Mouse (Mus musculus): ENCODE measurements around the gene Rps6ka3.

- TF ChIP-seq EP300 (IDR thresholded peaks at IDR 0.05; ENCODE audit: low read depth) (no peak), CTCF (IDR thresholded peaks at IDR 0.05; ENCODE audit: low read depth) (no peak)
Observed at GRCm38 (mm10) chrX:159254001-159254884, 44.1 kb downstream of the Rps6ka3 start.
